Mouse (Mus musculus) megakaryocyte, embryonic 14.5 days (primary cell): ENCODE measurements around the gene Ints6l.

Experiments used
- FLI1 ChIP-seq: IDR thresholded peaks from 2 replicates; pipeline ENCODE4 v1.6.1; 2012; ENCODE audit warnings: low read length, inconsistent platforms, mixed read lengths
- GATA1 ChIP-seq: IDR thresholded peaks from 3 replicates; pipeline ENCODE4 v1.6.1; 2012; ENCODE audit warnings: mixed read lengths, low read length, inconsistent platforms, borderline replicate concordance

- TF ChIP-seq GATA1: no peak
- TF ChIP-seq FLI1: no peak
These were observed 18.8 kb upstream of the Ints6l start for GRCm38 (mm10) chrX:56435758-56436283.
